Mouse (Mus musculus): ENCODE measurements at regions not wholly inside any gene's neighbourhood (a gene's known extent, or its start where the extent isn't known, plus 50 kb on each side); places are given as distances from the start of the nearest gene placed in this dataset.
"Not testable (repeated sequence)": the region's sequence is repeated elsewhere in the genome, so short reads cannot be mapped to it uniquely, and the experiment has no call there.

GRCm38 (mm10) chr5:26707661-26708060 is 109.3 kb upstream of the Dpp6 start:
- ATAC-seq (no peak), DNase-seq (no peak)
- H3K27me3 ChIP-seq (ENCODE audit: insufficient read depth, low read length), result no peaks in the 10 kb centered on the region
- H3K4me3 ChIP-seq (ENCODE audit: low read depth, low read length), result no peak overlapping the region
- no peak overlapping the region for H3K27ac ChIP-seq (ENCODE audit: low read depth)
- no peak overlapping the region for H3K9ac ChIP-seq (replicated peaks)
- H3K36me3 ChIP-seq (replicated peaks; ENCODE audit: insufficient read depth, low read length), result no peaks in the 10 kb centered on the region
- no peaks in the 10 kb centered on the region for H3K9me3 ChIP-seq (ENCODE audit: low read length)
- H3K4me2 ChIP-seq (ENCODE audit: low read depth, low read length), result no peak overlapping the region
- H3K4me1 ChIP-seq (ENCODE audit: insufficient read depth), result no peaks in the 10 kb centered on the region
- 69% methylated on average over 2 of the region's 2 CpGs for WGBS (ENCODE audit: insufficient replicate concordance)
- no peak for TF ChIP-seq EP300 (IDR thresholded peaks at IDR 0.05; ENCODE audit: low read depth)
- TF ChIP-seq CTCF (IDR thresholded peaks at IDR 0.05; ENCODE audit: low read depth), result no peak

- WGBS (ENCODE audit: insufficient replicate concordance), result 66% methylated on average over 2 of the region's 2 CpGs
- H3K27ac ChIP-seq (ENCODE audit: low read depth), result no peak overlapping the region
- no peak overlapping the region for H3K4me3 ChIP-seq (ENCODE audit: low read depth, low read length)
- no peak overlapping the region for H3K4me2 ChIP-seq (ENCODE audit: low read depth, low read length)
- no peaks in the 10 kb centered on the region for H3K36me3 ChIP-seq (replicated peaks; ENCODE audit: insufficient read depth, low read length)
- TF ChIP-seq EP300 (IDR thresholded peaks at IDR 0.05; ENCODE audit: low read depth) (no peak), CTCF (IDR thresholded peaks at IDR 0.05; ENCODE audit: low read depth) (no peak)
- no peaks in the 10 kb centered on the region for H3K9me3 ChIP-seq (ENCODE audit: low read length)
- no peaks in the 10 kb centered on the region for H3K27me3 ChIP-seq (ENCODE audit: insufficient read depth, low read length)
- DNase-seq, result no peak
- H3K9ac ChIP-seq (replicated peaks), result no peak overlapping the region
- no peak for ATAC-seq
- H3K4me1 ChIP-seq (ENCODE audit: insufficient read depth), result no peaks in the 10 kb centered on the region
These were observed 92.5 kb upstream of the Dpp6 start for GRCm38 (mm10) chr5:26724491-26724890.

GRCm38 (mm10) chr5:26725953-26726352 is 91.0 kb upstream of the Dpp6 start:
- Histone ChIP-seq H3K4me3 (ENCODE audit: low read depth, low read length) (no peak overlapping the region), H3K9me3 (ENCODE audit: low read length) (no peaks in the 10 kb centered on the region), H3K9ac (replicated peaks) (no peak overlapping the region), H3K4me1 (ENCODE audit: insufficient read depth) (no peaks in the 10 kb centered on the region), H3K4me2 (ENCODE audit: low read depth, low read length) (no peak overlapping the region), H3K27ac (ENCODE audit: low read depth) (no peak overlapping the region), H3K27me3 (ENCODE audit: insufficient read depth, low read length) (no peaks in the 10 kb centered on the region), H3K36me3 (replicated peaks; ENCODE audit: insufficient read depth, low read length) (no peaks in the 10 kb centered on the region)
- 68% methylated on average over 3 of the region's 3 CpGs for WGBS (ENCODE audit: insufficient replicate concordance)
- DNase-seq (no peak), ATAC-seq (no peak)
- TF ChIP-seq CTCF (IDR thresholded peaks at IDR 0.05; ENCODE audit: low read depth), result no peak
- TF ChIP-seq EP300 (IDR thresholded peaks at IDR 0.05; ENCODE audit: low read depth), result no peak

GRCm38 (mm10) chr5:26751196-26751595 is 65.8 kb upstream of the Dpp6 start:
- H3K36me3 ChIP-seq (replicated peaks; ENCODE audit: insufficient read depth, low read length); H3K4me3 ChIP-seq (ENCODE audit: low read depth, low read length); H3K9me3 ChIP-seq (ENCODE audit: low read length); H3K4me2 ChIP-seq (ENCODE audit: low read depth, low read length); DNase-seq; H3K4me1 ChIP-seq (ENCODE audit: insufficient read depth); ATAC-seq; H3K27me3 ChIP-seq (ENCODE audit: insufficient read depth, low read length); H3K27ac ChIP-seq (ENCODE audit: low read depth); H3K9ac ChIP-seq (replicated peaks): not testable (repeated sequence)
- WGBS (ENCODE audit: insufficient replicate concordance), result 75% methylated on average over 6 of the region's 6 CpGs

- 72% methylated on average over 6 of the region's 6 CpGs for WGBS (ENCODE audit: insufficient replicate concordance)
- not testable (repeated sequence) for H3K9me3 ChIP-seq (ENCODE audit: low read length); H3K4me3 ChIP-seq (ENCODE audit: low read depth, low read length); H3K4me2 ChIP-seq (ENCODE audit: low read depth, low read length); DNase-seq; H3K36me3 ChIP-seq (replicated peaks; ENCODE audit: insufficient read depth, low read length); H3K27me3 ChIP-seq (ENCODE audit: insufficient read depth, low read length); ATAC-seq; H3K4me1 ChIP-seq (ENCODE audit: insufficient read depth); H3K9ac ChIP-seq (replicated peaks); H3K27ac ChIP-seq (ENCODE audit: low read depth)
These were observed 65.2 kb upstream of the Dpp6 start for GRCm38 (mm10) chr5:26751601-26752305.

GRCm38 (mm10) chr5:26754129-26754528 is 62.9 kb upstream of the Dpp6 start:
- H3K4me3 ChIP-seq (ENCODE audit: low read depth, low read length), result not testable (repeated sequence)

More at GRCm38 (mm10) chr5:26754129-26754528, 62.9 kb upstream of the Dpp6 start:
- H3K27ac ChIP-seq (ENCODE audit: low read depth); H3K4me2 ChIP-seq (ENCODE audit: low read depth, low read length); ATAC-seq; H3K27me3 ChIP-seq (ENCODE audit: insufficient read depth, low read length); H3K9me3 ChIP-seq (ENCODE audit: low read length); H3K4me1 ChIP-seq (ENCODE audit: insufficient read depth); H3K9ac ChIP-seq (replicated peaks); DNase-seq; H3K36me3 ChIP-seq (replicated peaks; ENCODE audit: insufficient read depth, low read length): not testable (repeated sequence)
- 66% methylated on average over 7 of the region's 7 CpGs for WGBS (ENCODE audit: insufficient replicate concordance)

Data from liver, postnatal 0 days (tissue).